Comparison of ENCODE assay signal across 39 mouse cellular contexts in genomic region chr7:26952671-26953070, GRCm38 (mm10). TPM values are rescaled to one million over a fixed set of nuclear protein-coding genes. Genes with fewer than 3 reads are reported as not detected.
"Had no signal": no experiment of that assay in that cellular context is flagged by ENCODE, and none has a peak within 500 bp of the region (broad histone marks: within the 10 kb centered on the region; RNA-seq: fewer than 3 reads in every experiment).

No protein-coding gene starts in this region.

RNA-seq across cellular contexts. Expression of gene Cyp2a22, which starts 13.5 kb away (rescaled TPM):
- total RNA-seq: heart, adult 8-10 months; heart, postnatal 10 days; heart, postnatal 14 days; heart, postnatal 25 days; heart, postnatal 36 days; heart, postnatal 4 days; hematopoietic stem cell, adult 5-6 weeks; hindbrain, postnatal 0 days; layer of hippocampus, adult 18-20 months; layer of hippocampus, adult 2 months; layer of hippocampus, postnatal 10 days; layer of hippocampus, postnatal 14 days; layer of hippocampus, postnatal 25 days; layer of hippocampus, postnatal 36 days had no signal
- polyA plus RNA-seq: heart, embryonic 10.5 days; heart, embryonic 11.5 days; heart, embryonic 12.5 days; heart, embryonic 13.5 days; heart, embryonic 14.5 days; heart, embryonic 15.5 days; heart, embryonic 16.5 days; heart, postnatal 0 days; hindbrain, embryonic 10.5 days; hindbrain, embryonic 11.5 days; hindbrain, embryonic 12.5 days; hindbrain, embryonic 13.5 days; hindbrain, embryonic 14.5 days; hindbrain, embryonic 15.5 days; hindbrain, embryonic 16.5 days; hindbrain, postnatal 0 days; inflammation-experienced regulatory T-cells, adult 6 months; intestine, embryonic 14.5 days; intestine, embryonic 15.5 days; intestine, embryonic 16.5 days; intestine, postnatal 0 days; kidney, adult 2 months; kidney, embryonic 14.5 days; kidney, embryonic 16.5 days; kidney, postnatal 0 days; large intestine, adult 2 months had no signal
